Mouse (Mus musculus) spleen, adult 12 weeks (tissue): ENCODE measurements around the gene 4933406M09Rik.

Experiments
- DNase-seq: peaks from one replicate; pipeline ENCODE4 v3.0.0; 2022; ENCODE audit warnings: low spot score

4933406M09Rik gene

DNA sequence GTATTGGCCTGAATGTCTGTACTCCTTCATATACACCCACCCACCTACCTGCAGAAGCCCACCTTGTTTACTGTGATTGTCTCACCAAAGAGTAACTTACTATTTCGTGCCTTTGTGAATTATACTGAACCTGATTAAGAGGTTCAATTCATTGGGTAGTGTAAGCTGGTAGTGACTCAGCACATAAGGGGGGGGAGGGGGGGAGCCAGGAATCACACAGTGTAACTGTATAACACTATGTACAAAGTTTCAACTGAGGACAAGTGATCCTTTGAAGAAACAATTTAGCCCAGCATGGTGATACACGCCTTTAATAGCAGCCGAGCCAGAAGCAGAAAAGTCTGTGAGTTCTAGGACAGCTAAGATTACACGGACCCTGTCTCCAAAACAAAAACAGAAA lies 47.7 kb downstream of the 4933406M09Rik start:
- no peak for DNase-seq

DNA sequence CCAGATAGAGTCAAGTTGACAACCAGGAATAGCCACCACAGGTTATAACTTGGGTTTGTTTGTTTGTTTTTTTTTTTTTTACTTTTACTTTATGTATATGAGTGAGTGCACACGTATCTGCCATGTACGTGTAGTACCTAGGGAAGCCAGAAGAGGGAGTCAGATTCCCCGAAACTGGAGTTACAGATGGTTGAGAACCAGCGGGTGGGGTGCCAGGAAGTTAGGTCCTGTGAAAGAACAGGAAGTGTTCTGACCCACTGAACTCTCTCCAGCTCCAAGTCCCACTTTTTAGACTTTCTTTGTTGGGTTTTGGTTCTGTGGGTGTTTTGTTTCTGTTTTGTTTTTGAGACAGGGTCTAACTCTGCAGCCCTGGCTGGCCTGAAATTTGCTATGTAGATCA lies 49.7 kb downstream of the 4933406M09Rik start:
- DNase-seq = peak; percentile 49

- no peak for DNase-seq
Observed at GRCm38 (mm10) chr1:134440437-134440836, 54.7 kb downstream of the 4933406M09Rik start.
